In genomic region chr9:42490589-42491382, GRCm38 (mm10) we compare ENCODE assay signal across 19 mouse cellular contexts. TPM values are rescaled to one million over a fixed set of nuclear protein-coding genes. Genes with fewer than 3 reads are reported as not detected.
DNase-seq lines count a peak whose midpoint lies in the region; ATAC-seq and TF ChIP-seq lines count a peak whose summit lies in the region.
"Had no signal": no experiment of that assay in that cellular context is flagged by ENCODE, and none has a peak within 500 bp of the region (broad histone marks: within the 10 kb centered on the region; RNA-seq: fewer than 3 reads in every experiment).

No protein-coding gene starts in this region.

- no peaks in the 10 kb centered on the region for H3K4me1 ChIP-seq in embryonic facial prominence, embryonic 14.5 days (ENCODE audit: control insufficient read depth, insufficient read depth, low read length)
- H3K4me1 ChIP-seq in embryonic facial prominence, embryonic 10.5 days = peaks cover 6% of the 10 kb centered on the region; the same call in 1 of the 2 replicates
- H3K4me1 ChIP-seq: kidney, embryonic 15.5 days; liver, embryonic 15.5 days had no signal

- H3K27me3 ChIP-seq in embryonic facial prominence, embryonic 14.5 days (replicated peaks; ENCODE audit: control insufficient read depth, insufficient read depth, low read length) = no peaks in the 10 kb centered on the region
- no peaks in the 10 kb centered on the region for H3K27me3 ChIP-seq in embryonic facial prominence, embryonic 10.5 days (replicated peaks; ENCODE audit: low read depth, poor library complexity, severe bottlenecking)
- H3K27me3 ChIP-seq: hindbrain, embryonic 13.5 days; kidney, embryonic 15.5 days; liver, embryonic 15.5 days had no signal

- H3K4me3 ChIP-seq in embryonic facial prominence, embryonic 14.5 days (ENCODE audit: low read depth, low read length) = no peak overlapping the region
- H3K4me3 ChIP-seq in embryonic facial prominence, embryonic 10.5 days = no peak overlapping the region
- H3K4me3 ChIP-seq: hindbrain, embryonic 13.5 days; kidney, embryonic 15.5 days; liver, embryonic 15.5 days; myocyte had no signal

- H3K9me3 ChIP-seq in embryonic facial prominence, embryonic 14.5 days (ENCODE audit: control insufficient read depth, low read length) = no peaks in the 10 kb centered on the region
- no peaks in the 10 kb centered on the region for H3K9me3 ChIP-seq in embryonic facial prominence, embryonic 10.5 days
- H3K9me3 ChIP-seq: hindbrain, embryonic 13.5 days; kidney, embryonic 15.5 days; liver, embryonic 15.5 days had no signal

- ATAC-seq in embryonic facial prominence, embryonic 14.5 days (ENCODE audit: low read depth) = no peak
- ATAC-seq: intestine, embryonic 16.5 days had no signal

- no peaks in the 10 kb centered on the region for H3K36me3 ChIP-seq in embryonic facial prominence, embryonic 14.5 days (ENCODE audit: control insufficient read depth, insufficient read depth, low read length)
- no peaks in the 10 kb centered on the region for H3K36me3 ChIP-seq in embryonic facial prominence, embryonic 10.5 days (replicated peaks)
- H3K36me3 ChIP-seq: hindbrain, embryonic 13.5 days; kidney, embryonic 15.5 days; liver, embryonic 15.5 days had no signal

- no peak overlapping the region for H3K4me2 ChIP-seq in embryonic facial prominence, embryonic 14.5 days (ENCODE audit: low read depth, low read length)
- H3K4me2 ChIP-seq: heart, embryonic 11.5 days; hindbrain, embryonic 13.5 days; kidney, embryonic 15.5 days; liver, embryonic 15.5 days had no signal

- 76% methylated on average over 16 of the region's 16 CpGs for WGBS in embryonic facial prominence, embryonic 14.5 days
- WGBS in embryonic facial prominence, embryonic 10.5 days = 89% methylated on average over 16 of the region's 16 CpGs

- no peak overlapping the region for H3K27ac ChIP-seq in embryonic facial prominence, embryonic 14.5 days (replicated peaks; ENCODE audit: low read depth, low read length)
- no peak overlapping the region for H3K27ac ChIP-seq in embryonic facial prominence, embryonic 10.5 days (replicated peaks)
- H3K27ac ChIP-seq: hindbrain, embryonic 13.5 days; kidney, embryonic 15.5 days; liver, embryonic 15.5 days had no signal

- no peak overlapping the region for H3K9ac ChIP-seq in embryonic facial prominence, embryonic 14.5 days (ENCODE audit: low read depth, low read length)
- H3K9ac ChIP-seq: hindbrain, embryonic 13.5 days; kidney, embryonic 15.5 days; liver, embryonic 15.5 days had no signal

- TF ChIP-seq POLR2A in brain, embryonic 14.5 days (IDR thresholded peaks at IDR 0.05; ENCODE audit: borderline replicate concordance, extremely low read depth, insufficient read depth, insufficient read length, poor library complexity, severe bottlenecking) = no peak

- peak; percentile 10 for DNase-seq in embryonic facial prominence, embryonic 14.5 days (ENCODE audit: low spot score)
- no peak for DNase-seq in embryonic facial prominence, embryonic 10.5 days (ENCODE audit: low spot score)
- DNase-seq in layer of hippocampus, adult 18-20 months (ENCODE audit: low spot score in 2 of 2) = peak; percentile 32 to 73
- no peak for DNase-seq in layer of hippocampus, postnatal 10 days (ENCODE audit: low spot score in 2 of 2)
- DNase-seq in NIH3T3 (ENCODE audit: low read depth) = peak; percentile 20
- DNase-seq in brain, embryonic 14.5 days (ENCODE audit: low read depth) = peak; percentile 51
- no peak for DNase-seq in urinary bladder, postnatal 25 days (ENCODE audit: low spot score)
- no peak for DNase-seq in right cerebral cortex, adult 18-20 months
- DNase-seq: gastrocnemius, postnatal 25 days; heart, postnatal 14 days; lung, postnatal 10 days; midbrain, embryonic 14.5 days; thymus, postnatal 4 days had no signal

- TF ChIP-seq CTCF in brain, embryonic 14.5 days (IDR thresholded peaks at IDR 0.05; ENCODE audit: borderline replicate concordance, extremely low read depth, insufficient read depth, insufficient read length) = no peak

RNA-seq across cellular contexts. Expression of gene Tbcel, which starts 16.8 kb away (rescaled TPM):
- polyA plus RNA-seq in embryonic facial prominence, embryonic 14.5 days (2014; fragmentation: Nextera tagmentation; extraction: Ambion mirVana) = 5.3 and 6.7 TPM in 2 replicates
- 3.0 and 3.5 TPM in 2 replicates for polyA plus RNA-seq in embryonic facial prominence, embryonic 10.5 days (2016; fragmentation: Nextera tagmentation; extraction: Ambion mirVana)
- 10 to 100 TPM; 57.3 to 60.6 TPM for total RNA-seq in layer of hippocampus, adult 18-20 months (2021)
- 10 to 100 TPM; 44.4 to 49.5 TPM for total RNA-seq in layer of hippocampus, postnatal 10 days (2021)
- 17.4 and 18.6 TPM in 2 replicates for polyA plus RNA-seq in brain, embryonic 14.5 days (2012; rRNA removed)

Comparison
In these comparisons a context has a peak if more than half of its experiments do, and no peak if none do; other contexts are left out.
1. DNase-seq: peak in embryonic facial prominence, embryonic 14.5 days (single experiment), layer of hippocampus, adult 18-20 months (2 of 2), NIH3T3 (single experiment) and brain, embryonic 14.5 days (single experiment); none in embryonic facial prominence, embryonic 10.5 days (single experiment), layer of hippocampus, postnatal 10 days (0 of 2), urinary bladder, postnatal 25 days (single experiment) and right cerebral cortex, adult 18-20 months (single experiment).